Mouse (Mus musculus): ENCODE data around the gene Slc6a11.

DNA sequence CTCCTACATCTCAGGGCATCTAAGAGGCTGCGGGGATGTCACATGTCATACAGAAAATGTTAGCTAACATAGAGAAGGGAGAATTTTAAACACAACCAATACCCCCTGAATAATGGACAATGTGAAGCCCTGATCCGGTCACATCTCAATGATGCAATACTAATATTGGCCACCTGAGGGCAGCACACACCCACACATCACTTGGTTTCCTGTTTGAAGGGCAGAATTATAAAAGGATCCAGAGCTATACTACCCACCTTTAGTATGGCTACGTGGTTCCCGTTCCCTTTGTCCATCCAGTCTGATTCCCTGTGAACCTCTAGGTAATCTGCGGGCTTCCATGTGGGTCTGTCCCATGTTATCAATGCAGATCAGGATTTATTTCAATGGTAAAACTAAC is 41.4 kb upstream of the Slc6a11 start:
- peak; percentile 54 for TF ChIP-seq CTCF (IDR thresholded peaks at IDR 0.05; ENCODE audit: insufficient read depth, low read length)
- no peak for TF ChIP-seq POLR2A (IDR thresholded peaks at IDR 0.05; ENCODE audit: borderline replicate concordance, extremely low read depth, low read depth, low read length)

Data from lung, adult 2 months (tissue).